Mouse (Mus musculus): ENCODE data around the gene Rflnb.

DNA sequence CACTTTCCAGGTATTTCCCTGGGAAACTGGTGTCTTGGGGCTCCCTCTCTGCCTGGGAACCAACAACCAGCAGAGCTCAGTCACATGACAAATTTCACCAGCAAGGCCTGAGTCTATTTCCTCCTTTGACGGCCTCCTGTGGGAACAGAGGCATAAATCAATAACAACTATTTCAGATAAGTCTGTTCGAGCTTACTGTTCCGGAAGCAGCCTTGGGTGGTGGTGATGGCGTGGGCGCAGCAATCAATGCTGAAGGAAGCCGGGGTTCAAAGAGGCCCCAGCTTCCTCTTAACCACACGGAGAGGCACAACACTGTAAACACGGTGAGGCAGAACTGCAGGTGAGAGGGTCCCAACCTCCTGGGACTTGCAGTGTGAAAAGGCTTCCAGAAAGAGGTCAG, 50.8 kb downstream of the Rflnb start:
- TF ChIP-seq CTCF (IDR thresholded peaks at IDR 0.05; ENCODE audit: low read depth, low read length) = no peak
- no peak for TF ChIP-seq POLR2A (IDR thresholded peaks at IDR 0.05; ENCODE audit: extremely low read depth, insufficient read depth, low read length)
